Mouse (Mus musculus) C2C12 (cell line): ENCODE data around the gene Lamp1.

Source experiments
- CEBPB ChIP-seq: IDR thresholded peaks from one replicate; pipeline ENCODE4 v1.6.1; 2011; ENCODE audit warnings: low read depth, mild to moderate bottlenecking, control low read depth, moderate library complexity
- CTCF ChIP-seq: IDR thresholded peaks from one replicate; pipeline ENCODE4 v1.5.1; 2011; ENCODE audit not compliant: control insufficient read depth, insufficient read depth, insufficient read length
- USF1 ChIP-seq: IDR thresholded peaks from one replicate; pipeline ENCODE4 v1.6.1; 2011; ENCODE audit warnings: low read depth, mild to moderate bottlenecking, control low read depth, moderate library complexity

DNA sequence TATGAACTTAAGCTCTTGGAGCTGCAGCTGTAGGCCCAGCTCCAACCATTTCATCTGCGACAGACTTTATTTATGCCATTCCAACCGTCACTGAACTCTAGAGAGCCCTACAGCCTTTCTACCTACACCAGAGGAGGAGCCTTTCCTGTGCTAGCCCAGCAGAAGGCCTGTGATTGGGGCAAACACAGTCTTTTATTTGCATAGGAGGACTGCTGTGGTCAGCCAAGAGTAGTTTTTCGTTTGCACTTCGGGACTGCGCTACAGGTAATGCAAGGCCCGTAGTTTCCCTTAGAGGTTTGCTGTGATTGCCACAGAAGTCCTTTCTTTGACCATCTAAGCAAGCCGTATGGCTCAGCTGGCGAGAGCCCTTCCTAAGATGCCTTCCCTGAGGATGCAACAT, 57.4 kb downstream of the Lamp1 start:
- TF ChIP-seq CEBPB (no peak), CTCF (no peak), USF1 (no peak)
